Mouse (Mus musculus) right cerebral cortex, postnatal 36 days (tissue): ENCODE measurements around the gene Csde1.

Source experiments
- DNase-seq, 2 experiments: peaks; one replicate each; pipeline ENCODE4 v3.0.0; 2022; ENCODE audit warnings: low spot score in 2 of 2, mixed read lengths in 1 of 2

Csde1 gene

GRCm38 (mm10) chr3:103020249-103020942 lies at the start of gene Csde1:
Gene Csde1 (plus strand): TSS chr3:103020426.
- peak; percentile 97 for DNase-seq

- DNase-seq = no peak
Observed at GRCm38 (mm10) chr3:102970508-102970907, 49.7 kb upstream of the Csde1 start.

GRCm38 (mm10) chr3:102976906-102977305 lies 43.3 kb upstream of the Csde1 start:
- DNase-seq = no peak

- no peak for DNase-seq
Observed at GRCm38 (mm10) chr3:102979550-102980348, 40.5 kb upstream of the Csde1 start.

- DNase-seq = no peak
Observed at GRCm38 (mm10) chr3:102980349-102980736, 39.9 kb upstream of the Csde1 start.

- no peak for DNase-seq
Observed at GRCm38 (mm10) chr3:102991041-102991440, 29.2 kb upstream of the Csde1 start.

GRCm38 (mm10) chr3:102992936-102993335 lies 27.3 kb upstream of the Csde1 start:
- peak in 1 of 2 experiments; percentile 16 for DNase-seq

GRCm38 (mm10) chr3:102995233-102995604 lies 25.0 kb upstream of the Csde1 start:
- DNase-seq = no peak

GRCm38 (mm10) chr3:102995605-102996321 lies 24.5 kb upstream of the Csde1 start, which contains the start of gene Sike1:
Gene Sike1 (plus strand): TSS chr3:102995708.
- DNase-seq = peak; percentile 92 to 93

GRCm38 (mm10) chr3:102997036-102997435 lies 23.2 kb upstream of the Csde1 start:
- no peak for DNase-seq

- no peak for DNase-seq
Observed at GRCm38 (mm10) chr3:102997591-102997990, 22.6 kb upstream of the Csde1 start.

GRCm38 (mm10) chr3:103001595-103001994 lies 18.6 kb upstream of the Csde1 start:
- DNase-seq = no peak

- DNase-seq = no peak
Observed at GRCm38 (mm10) chr3:103017350-103017749, 2.9 kb upstream of the Csde1 start.

- DNase-seq = no peak
Observed at GRCm38 (mm10) chr3:103019462-103019861, 764 bp upstream of the Csde1 start.

GRCm38 (mm10) chr3:103020943-103021638 lies 865 bp downstream of the Csde1 start:
- DNase-seq = peak; percentile 84 to 86

- no peak for DNase-seq
Observed at GRCm38 (mm10) chr3:103026174-103026573, 5.9 kb downstream of the Csde1 start.

- DNase-seq = no peak
Observed at GRCm38 (mm10) chr3:103040285-103040684, 20.1 kb downstream of the Csde1 start.

- DNase-seq = no peak
Observed at GRCm38 (mm10) chr3:103040861-103041379, 20.7 kb downstream of the Csde1 start.

- no peak for DNase-seq
Observed at GRCm38 (mm10) chr3:103056016-103056595, 35.9 kb downstream of the Csde1 start.

- DNase-seq = no peak
Observed at GRCm38 (mm10) chr3:103057752-103058151, 37.5 kb downstream of the Csde1 start.
